Mouse (Mus musculus) liver, embryonic 16.5 days (tissue): ENCODE measurements at regions not wholly inside any gene's neighbourhood (a gene's known extent, or its start where the extent isn't known, plus 50 kb on each side); places are given as distances from the start of the nearest gene placed in this dataset.

Experiments
- ATAC-seq: fragments of 200-750 bp; cut with Nextera tagmentation; 2 replicates; pipeline ENCODE4 v1.8.0; 2017; ENCODE audit warnings: low read depth, mild to moderate bottlenecking, moderate number of reproducible peaks, moderate library complexity
- H3K27ac ChIP-seq: fragments of 300-500 bp; sonication (generic); 2 replicates; pipeline ENCODE4 v1.5.1; 2014; ENCODE audit warnings: mild to moderate bottlenecking, low read length
- H3K27me3 ChIP-seq: fragments of 300-500 bp; sonication (generic); 2 replicates; pipeline ENCODE4 v1.6.1; 2014; ENCODE audit warnings: low read depth, low read length, mixed read lengths; ENCODE audit not compliant: control insufficient read depth, insufficient read depth
- H3K36me3 ChIP-seq: fragments of 300-500 bp; sonication (generic); 2 replicates; pipeline ENCODE4 v1.6.1; 2014; ENCODE audit warnings: mild to moderate bottlenecking; ENCODE audit not compliant: control insufficient read depth, insufficient read depth
- H3K4me1 ChIP-seq: fragments of 300-500 bp; sonication (generic); 2 replicates; pipeline ENCODE4 v1.6.1; 2014; ENCODE audit warnings: low read depth, low read length, mixed read lengths; ENCODE audit not compliant: control insufficient read depth
- H3K4me2 ChIP-seq: fragments of 300-500 bp; sonication (generic); 2 replicates; pipeline ENCODE4 v1.6.1; 2014; ENCODE audit warnings: low read depth, low read length, mixed read lengths
- H3K4me3 ChIP-seq: fragments of 300-500 bp; sonication (generic); 2 replicates; pipeline ENCODE4 v1.5.1; 2014; ENCODE audit warnings: low read depth, mild to moderate bottlenecking, low read length
- H3K9ac ChIP-seq: fragments of 300-500 bp; sonication (generic); 2 replicates; pipeline ENCODE4 v1.6.1; 2014; ENCODE audit warnings: low read depth, low read length
- H3K9me3 ChIP-seq: fragments of 300-500 bp; sonication (generic); replicated peaks from 2 replicates; pipeline ENCODE4 v1.6.1; 2016; ENCODE audit warnings: low read length; ENCODE audit not compliant: control insufficient read depth
- WGBS: fragments of 180-500 bp; shearing (Covaris S2); extraction: QIAGEN DNeasy Blood & Tissue Kit; methylation state at CpG from one replicate; pipeline ENCODE4 v1.1.7; 2014; ENCODE audit not compliant: insufficient replicate concordance; 5-methylcytosine and 5-hydroxymethylcytosine counted together

GRCm38 (mm10) chr1:35366559-35366958 lies 516.8 kb downstream of the Plekhb2 start:
- Histone ChIP-seq H3K9me3 (no peaks in the 10 kb centered on the region), H3K27ac (no peak overlapping the region), H3K27me3 (no peaks in the 10 kb centered on the region), H3K9ac (no peak overlapping the region), H3K36me3 (no peaks in the 10 kb centered on the region), H3K4me1 (no peaks in the 10 kb centered on the region), H3K4me3 (no peak overlapping the region), H3K4me2 (no peak overlapping the region)
- WGBS, result 50% methylated on average over 2 of the region's 2 CpGs
- no peak for ATAC-seq

GRCm38 (mm10) chr1:35372751-35373150 lies 523.0 kb downstream of the Plekhb2 start:
- Histone ChIP-seq H3K27ac (no peak overlapping the region), H3K36me3 (no peaks in the 10 kb centered on the region), H3K4me2 (no peak overlapping the region), H3K9me3 (no peaks in the 10 kb centered on the region), H3K4me3 (no peak overlapping the region), H3K4me1 (no peaks in the 10 kb centered on the region), H3K9ac (no peak overlapping the region), H3K27me3 (no peaks in the 10 kb centered on the region)
- no peak for ATAC-seq
- WGBS, result 73% methylated on average over 4 of the region's 4 CpGs

GRCm38 (mm10) chr1:35380633-35381385 lies 531.0 kb downstream of the Plekhb2 start:
- no peak for ATAC-seq

GRCm38 (mm10) chr1:35385430-35385829 lies 535.7 kb downstream of the Plekhb2 start:
- no peak overlapping the region for H3K4me3 ChIP-seq
- H3K36me3 ChIP-seq, result no peaks in the 10 kb centered on the region
- no peaks in the 10 kb centered on the region for H3K9me3 ChIP-seq
- no peak overlapping the region for H3K27ac ChIP-seq
- H3K27me3 ChIP-seq, result no peaks in the 10 kb centered on the region
- ATAC-seq, result no peak
- 42% methylated on average over 9 of the region's 9 CpGs for WGBS
- H3K4me2 ChIP-seq, result no peak overlapping the region
- no peak overlapping the region for H3K9ac ChIP-seq
- H3K4me1 ChIP-seq, result no peaks in the 10 kb centered on the region

More at GRCm38 (mm10) chr1:35380633-35381385, 531.0 kb downstream of the Plekhb2 start:
- Histone ChIP-seq H3K27me3 (no peaks in the 10 kb centered on the region), H3K4me1 (no peaks in the 10 kb centered on the region), H3K9ac (no peak overlapping the region), H3K9me3 (no peaks in the 10 kb centered on the region), H3K4me2 (no peak overlapping the region), H3K4me3 (no peak overlapping the region), H3K36me3 (no peaks in the 10 kb centered on the region), H3K27ac (no peak overlapping the region)
- 53% methylated on average over 11 of the region's 11 CpGs for WGBS

GRCm38 (mm10) chr1:35388181-35388580 lies 538.4 kb downstream of the Plekhb2 start:
- Histone ChIP-seq H3K4me3 (no peak overlapping the region), H3K27ac (no peak overlapping the region), H3K9me3 (no peaks in the 10 kb centered on the region), H3K36me3 (no peaks in the 10 kb centered on the region), H3K4me2 (no peak overlapping the region), H3K9ac (no peak overlapping the region), H3K27me3 (no peaks in the 10 kb centered on the region), H3K4me1 (no peaks in the 10 kb centered on the region)
- 33% methylated on average over 6 of the region's 6 CpGs for WGBS
- no peak for ATAC-seq

GRCm38 (mm10) chr1:35390371-35390770 lies 540.6 kb downstream of the Plekhb2 start:
- no peak overlapping the region for H3K4me3 ChIP-seq
- no peaks in the 10 kb centered on the region for H3K36me3 ChIP-seq
- no peak overlapping the region for H3K4me2 ChIP-seq
- H3K9me3 ChIP-seq, result no peaks in the 10 kb centered on the region
- no peaks in the 10 kb centered on the region for H3K27me3 ChIP-seq
- no peaks in the 10 kb centered on the region for H3K4me1 ChIP-seq
- H3K9ac ChIP-seq, result no peak overlapping the region
- H3K27ac ChIP-seq, result no peak overlapping the region
- 47% methylated on average over 4 of the region's 4 CpGs for WGBS
- ATAC-seq, result no peak

- Histone ChIP-seq H3K27ac (no peak overlapping the region), H3K4me1 (no peaks in the 10 kb centered on the region), H3K4me2 (no peak overlapping the region), H3K9ac (no peak overlapping the region), H3K36me3 (no peaks in the 10 kb centered on the region), H3K4me3 (no peak overlapping the region), H3K9me3 (no peaks in the 10 kb centered on the region), H3K27me3 (no peaks in the 10 kb centered on the region)
- WGBS, result 59% methylated on average over 7 of the region's 7 CpGs
- ATAC-seq, result no peak
These were observed 541.2 kb downstream of the Plekhb2 start for GRCm38 (mm10) chr1:35390858-35391586.

GRCm38 (mm10) chr1:35393550-35394118 lies 543.9 kb downstream of the Plekhb2 start:
- 71% methylated on average over 6 of the region's 6 CpGs for WGBS
- Histone ChIP-seq H3K9ac (no peak overlapping the region), H3K27ac (no peak overlapping the region), H3K36me3 (no peaks in the 10 kb centered on the region), H3K4me2 (no peak overlapping the region), H3K27me3 (no peaks in the 10 kb centered on the region), H3K9me3 (no peaks in the 10 kb centered on the region), H3K4me3 (no peak overlapping the region), H3K4me1 (no peaks in the 10 kb centered on the region)
- ATAC-seq, result no peak
